Mouse (Mus musculus) thymus, adult 2 months (tissue): ENCODE data around the gene Sfi1. TPM values are rescaled to one million over a fixed set of nuclear protein-coding genes. Genes with fewer than 3 reads are reported as not detected.

ENCODE experiments used
- DNase-seq: peaks from one replicate; pipeline ENCODE4 v3.0.0; 2021
- H3K27ac ChIP-seq: fragments of 200-500 bp; 2 replicates; pipeline ENCODE4 v1.5.1; 2012; ENCODE audit warnings: low read length, control low read depth; ENCODE audit not compliant: control insufficient read depth, insufficient read depth
- H3K27me3 ChIP-seq: fragments of 200-500 bp; 2 replicates; pipeline ENCODE4 v1.6.1; 2012; ENCODE audit warnings: mild to moderate bottlenecking, low read length, moderate library complexity, mixed read lengths; ENCODE audit not compliant: control insufficient read depth, insufficient read depth
- H3K36me3 ChIP-seq: fragments of 200-500 bp; 2 replicates; pipeline ENCODE4 v1.6.1; 2012; ENCODE audit warnings: mild to moderate bottlenecking, low read length, moderate library complexity; ENCODE audit not compliant: control insufficient read depth, insufficient read depth
- H3K4me1 ChIP-seq: fragments of 200-500 bp; replicated peaks from 2 replicates; pipeline ENCODE4 v1.6.1; 2012; ENCODE audit warnings: low read length; ENCODE audit not compliant: control insufficient read depth, insufficient read depth
- H3K4me3 ChIP-seq: fragments of 200-500 bp; 2 replicates; pipeline ENCODE4 v1.5.1; 2012; ENCODE audit warnings: mild to moderate bottlenecking, low read length, control low read depth, moderate library complexity; ENCODE audit not compliant: control insufficient read depth, insufficient read depth
- CTCF ChIP-seq: fragments of 200-500 bp; IDR thresholded peaks from 2 replicates; pipeline ENCODE4 v1.5.1; 2012; ENCODE audit warnings: mild to moderate bottlenecking, control low read depth, low read length, moderate library complexity, borderline replicate concordance; ENCODE audit not compliant: control insufficient read depth, poor library complexity, insufficient read depth; ENCODE audit errors: extremely low read depth
- POLR2A ChIP-seq: fragments of 200-500 bp; IDR thresholded peaks from 2 replicates; pipeline ENCODE4 v1.6.1; 2012; ENCODE audit warnings: mild to moderate bottlenecking, low read length, control low read depth, moderate library complexity; ENCODE audit not compliant: control insufficient read depth, poor library complexity, insufficient read depth; ENCODE audit errors: extremely low read depth
- WGBS: fragments of 180-500 bp; shearing (Covaris S2); methylation state at CpG from one replicate; pipeline ENCODE4 v1.1.7; 2018; 5-methylcytosine and 5-hydroxymethylcytosine counted together
- polyA plus RNA-seq: library from polyadenylated mRNA; depleted of rRNA; stranded (reverse); fragments of >200 nt; gene quantifications from 2 replicates; pipeline ENCODE4 v1.2.3, GENCODE M21; 2012; rRNA removed

Gene Sfi1
- 36.8 and 49.4 TPM in 2 replicates for polyA plus RNA-seq

- Histone ChIP-seq H3K36me3 (no peaks in the 10 kb centered on the region), H3K27ac (no peak within 1 kb of the TSS), H3K4me1 (no peaks in the 10 kb centered on the region), H3K27me3 (no peaks in the 10 kb centered on the region), H3K4me3 (no peak within 1 kb of the TSS)
- no peak for TF ChIP-seq POLR2A
- no peak for TF ChIP-seq CTCF
- WGBS = 88% methylated on average over 25 of the region's 25 CpGs
- no peak for DNase-seq
Observed at GRCm38 (mm10) chr11:3193363-3193762, at the start of gene Sfi1. Sfi1 (minus strand) TSS chr11:3193463.

DNA sequence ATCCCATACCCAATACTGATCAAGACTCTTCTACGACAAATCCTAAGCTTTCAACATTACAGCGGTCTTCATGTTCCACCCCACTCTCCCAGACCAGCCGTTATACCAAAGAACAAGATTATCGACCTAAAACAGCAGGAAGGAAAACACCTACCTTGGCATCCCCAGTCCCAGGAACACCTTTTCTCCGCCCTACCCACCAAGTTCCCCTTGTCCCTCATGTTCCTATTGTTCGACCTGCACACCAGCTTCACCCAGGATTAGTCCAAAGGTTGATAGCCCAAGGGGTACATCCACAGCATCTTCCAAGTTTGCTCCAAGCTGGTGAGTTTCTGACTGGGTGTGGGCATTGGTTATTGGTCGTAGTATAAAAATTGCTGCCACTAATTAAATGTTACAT, 49.1 kb upstream of the Sfi1 start:
- WGBS = 96% methylated on average over 7 of the region's 7 CpGs
- H3K36me3 ChIP-seq = peaks cover 85% of the 10 kb centered on the region

GRCm38 (mm10) chr11:3235277-3235676, 42.0 kb upstream of the Sfi1 start:
- peaks cover 43% of the 10 kb centered on the region for H3K36me3 ChIP-seq
- WGBS = 90% methylated on average over 5 of the region's 5 CpGs
- no peak for DNase-seq
- TF ChIP-seq POLR2A (no peak), CTCF (no peak)
- H3K4me3 ChIP-seq = no peak overlapping the region
- H3K4me1 ChIP-seq = no peaks in the 10 kb centered on the region
- H3K27me3 ChIP-seq = no peaks in the 10 kb centered on the region
- H3K27ac ChIP-seq = no peak overlapping the region

More for the DNA sequence above, 49.1 kb upstream of the Sfi1 start:
- DNase-seq = no peak
- no peaks in the 10 kb centered on the region for H3K27me3 ChIP-seq
- no peak overlapping the region for H3K4me3 ChIP-seq
- no peak for TF ChIP-seq POLR2A
- TF ChIP-seq CTCF = no peak
- no peak overlapping the region for H3K27ac ChIP-seq
- H3K4me1 ChIP-seq = no peaks in the 10 kb centered on the region

- WGBS = 91% methylated on average over 4 of the region's 4 CpGs
- Histone ChIP-seq H3K4me3 (no peak overlapping the region), H3K36me3 (peaks cover 51% of the 10 kb centered on the region), H3K27ac (no peak overlapping the region), H3K4me1 (no peaks in the 10 kb centered on the region), H3K27me3 (no peaks in the 10 kb centered on the region)
- no peak for TF ChIP-seq CTCF
- TF ChIP-seq POLR2A = no peak
- DNase-seq = no peak
Observed at GRCm38 (mm10) chr11:3233704-3234103, 40.4 kb upstream of the Sfi1 start.

DNA sequence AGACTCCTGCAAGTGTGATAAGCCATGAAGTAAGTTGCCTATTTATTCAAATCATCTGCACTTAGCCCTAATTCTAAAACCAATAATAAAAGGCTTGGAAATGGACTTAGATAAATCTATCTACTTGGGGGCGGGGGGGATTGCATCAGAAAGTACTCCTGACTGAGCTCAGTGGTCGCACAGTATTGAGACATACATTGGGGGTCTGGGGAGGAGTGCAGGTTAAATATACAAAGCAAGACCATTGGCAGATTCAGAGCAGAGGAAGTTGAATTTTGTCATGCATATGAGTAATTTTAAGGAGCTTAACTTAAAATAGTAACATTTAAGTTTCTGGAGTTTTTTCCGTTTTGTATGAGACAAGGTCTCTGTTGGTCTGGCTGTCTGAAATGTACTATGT, 39.0 kb upstream of the Sfi1 start:
- Histone ChIP-seq H3K27me3 (no peaks in the 10 kb centered on the region), H3K4me3 (no peak overlapping the region), H3K27ac (no peak overlapping the region), H3K36me3 (peaks cover 44% of the 10 kb centered on the region), H3K4me1 (no peaks in the 10 kb centered on the region)
- no peak for TF ChIP-seq CTCF
- 93% methylated on average over 3 of the region's 3 CpGs for WGBS
- no peak for DNase-seq

GRCm38 (mm10) chr11:3227113-3227512, 33.9 kb upstream of the Sfi1 start:
- WGBS = 89% methylated on average over 3 of the region's 3 CpGs
- Histone ChIP-seq H3K36me3 (peaks cover 73% of the 10 kb centered on the region), H3K27me3 (no peaks in the 10 kb centered on the region), H3K4me3 (no peak overlapping the region), H3K4me1 (no peaks in the 10 kb centered on the region), H3K27ac (no peak overlapping the region)
- DNase-seq = no peak
- no peak for TF ChIP-seq CTCF
- no peak for TF ChIP-seq POLR2A

GRCm38 (mm10) chr11:3223105-3223504, 29.8 kb upstream of the Sfi1 start:
- no peak for DNase-seq
- H3K27me3 ChIP-seq = no peaks in the 10 kb centered on the region
- H3K4me1 ChIP-seq = no peaks in the 10 kb centered on the region
- TF ChIP-seq POLR2A (no peak), CTCF (no peak)
- 82% methylated on average over 5 of the region's 5 CpGs for WGBS
- H3K27ac ChIP-seq = no peak overlapping the region
- H3K4me3 ChIP-seq = no peak overlapping the region
- peaks cover 69% of the 10 kb centered on the region for H3K36me3 ChIP-seq
